Mouse (Mus musculus) liver, embryonic 14.5 days (tissue): ENCODE data around the gene Mrs2.

Experiments
- CTCF ChIP-seq: IDR thresholded peaks from 2 replicates; pipeline ENCODE4 v1.5.1; 2016; ENCODE audit warnings: antibody characterized with exemption, low read depth, control low read depth
- EP300 ChIP-seq: IDR thresholded peaks from 2 replicates; pipeline ENCODE4 v1.6.1; 2016; ENCODE audit warnings: antibody characterized with exemption, low read depth

DNA sequence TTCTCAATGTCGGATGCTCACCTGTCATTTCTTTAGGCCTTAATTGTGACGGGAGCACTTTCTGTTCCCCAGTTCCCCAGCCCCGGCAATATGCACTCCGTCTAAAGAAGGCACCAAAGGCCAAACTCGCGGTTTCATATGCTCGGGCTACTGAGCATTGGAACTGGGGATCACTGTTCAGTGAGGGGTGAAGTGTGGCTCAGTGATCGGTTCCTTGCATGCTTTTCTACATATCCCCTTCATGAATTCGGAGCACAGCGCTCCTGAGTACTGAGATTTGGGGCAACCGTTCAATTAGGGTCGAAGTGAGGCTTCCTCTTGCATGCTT, 82.4 kb downstream of the Mrs2 start:
- TF ChIP-seq CTCF, result no peak
- TF ChIP-seq EP300, result no peak
